Mouse (Mus musculus) spleen, postnatal 10 days (tissue): Measurements from ENCODE around the gene Rin2.

ENCODE experiments used
- DNase-seq, 2 experiments: peaks; one replicate each; pipeline ENCODE4 v3.0.0; 2021 to 2022; ENCODE audit warnings: low spot score in 2 of 2

Gene Rin2

GRCm38 (mm10) chr2:145730905-145731304 lies 55.9 kb downstream of the Rin2 start:
- DNase-seq: no peak

GRCm38 (mm10) chr2:145735079-145735478 lies 60.1 kb downstream of the Rin2 start:
- no peak for DNase-seq

- no peak for DNase-seq
These were observed 61.5 kb downstream of the Rin2 start for GRCm38 (mm10) chr2:145736543-145736942.

- DNase-seq: no peak
These were observed 62.2 kb downstream of the Rin2 start for GRCm38 (mm10) chr2:145737196-145737595.

GRCm38 (mm10) chr2:145740729-145741128 lies 65.7 kb downstream of the Rin2 start:
- no peak for DNase-seq

- no peak for DNase-seq
These were observed 68.0 kb downstream of the Rin2 start for GRCm38 (mm10) chr2:145742795-145743710.

- no peak for DNase-seq
These were observed 71.4 kb downstream of the Rin2 start for GRCm38 (mm10) chr2:145746406-145746805.

- DNase-seq: no peak
These were observed 74.6 kb downstream of the Rin2 start for GRCm38 (mm10) chr2:145749645-145750044.

GRCm38 (mm10) chr2:145752572-145752971 lies 77.6 kb downstream of the Rin2 start:
- DNase-seq: no peak

GRCm38 (mm10) chr2:145753973-145754372 lies 79.0 kb downstream of the Rin2 start:
- DNase-seq: no peak

GRCm38 (mm10) chr2:145755864-145756822 lies 81.1 kb downstream of the Rin2 start:
- no peak for DNase-seq

- no peak for DNase-seq
These were observed 85.1 kb downstream of the Rin2 start for GRCm38 (mm10) chr2:145760121-145760520.

GRCm38 (mm10) chr2:145761436-145761835 lies 86.4 kb downstream of the Rin2 start:
- DNase-seq: no peak

GRCm38 (mm10) chr2:145769964-145770363 lies 94.9 kb downstream of the Rin2 start:
- DNase-seq: no peak

- DNase-seq: no peak
These were observed 95.9 kb downstream of the Rin2 start for GRCm38 (mm10) chr2:145770730-145771536.

- DNase-seq: no peak
These were observed 108.2 kb downstream of the Rin2 start for GRCm38 (mm10) chr2:145783247-145783646.

- no peak for DNase-seq
These were observed 109.4 kb downstream of the Rin2 start for GRCm38 (mm10) chr2:145784246-145784935.

- DNase-seq: no peak
These were observed 109.9 kb downstream of the Rin2 start for GRCm38 (mm10) chr2:145784964-145785363.

GRCm38 (mm10) chr2:145785758-145786617 lies 111.0 kb downstream of the Rin2 start:
- DNase-seq: no peak

GRCm38 (mm10) chr2:145786618-145786932 lies 111.6 kb downstream of the Rin2 start:
- no peak for DNase-seq
